Mouse (Mus musculus): ENCODE measurements at regions not wholly inside any gene's neighbourhood (a gene's known extent, or its start where the extent isn't known, plus 50 kb on each side); places are given as distances from the start of the nearest gene placed in this dataset.

- 76% methylated on average over 8 of the region's 8 CpGs for WGBS
- no peak overlapping the region for H3K4me2 ChIP-seq (replicated peaks; ENCODE audit: low read depth)
- H3K9me3 ChIP-seq (ENCODE audit: control insufficient read depth): no peaks in the 10 kb centered on the region
- no peaks in the 10 kb centered on the region for H3K27me3 ChIP-seq (replicated peaks; ENCODE audit: control insufficient read depth, insufficient read depth, low read length)
- H3K9ac ChIP-seq (ENCODE audit: low read depth, low read length): no peak overlapping the region
- no peaks in the 10 kb centered on the region for H3K36me3 ChIP-seq (ENCODE audit: control insufficient read depth, insufficient read depth)
- no peak for TF ChIP-seq CTCF (IDR thresholded peaks at IDR 0.05; ENCODE audit: low read depth)
- no peak overlapping the region for H3K27ac ChIP-seq (ENCODE audit: low read depth, low read length)
- no peak overlapping the region for H3K4me3 ChIP-seq (ENCODE audit: low read depth, low read length)
- no peaks in the 10 kb centered on the region for H3K4me1 ChIP-seq (replicated peaks; ENCODE audit: control insufficient read depth, insufficient read depth, low read length)
- no peak for ATAC-seq
Measured at GRCm38 (mm10) chr5:133708881-133709280, 390.6 kb upstream of the Castor2 start.

- H3K4me1 ChIP-seq (replicated peaks; ENCODE audit: control insufficient read depth, insufficient read depth, low read length): no peaks in the 10 kb centered on the region
- H3K27me3 ChIP-seq (replicated peaks; ENCODE audit: control insufficient read depth, insufficient read depth, low read length): no peaks in the 10 kb centered on the region
- 88% methylated on average over 2 of the region's 2 CpGs for WGBS
Measured at GRCm38 (mm10) chr5:133686206-133686605, 413.3 kb upstream of the Castor2 start.

DNA sequence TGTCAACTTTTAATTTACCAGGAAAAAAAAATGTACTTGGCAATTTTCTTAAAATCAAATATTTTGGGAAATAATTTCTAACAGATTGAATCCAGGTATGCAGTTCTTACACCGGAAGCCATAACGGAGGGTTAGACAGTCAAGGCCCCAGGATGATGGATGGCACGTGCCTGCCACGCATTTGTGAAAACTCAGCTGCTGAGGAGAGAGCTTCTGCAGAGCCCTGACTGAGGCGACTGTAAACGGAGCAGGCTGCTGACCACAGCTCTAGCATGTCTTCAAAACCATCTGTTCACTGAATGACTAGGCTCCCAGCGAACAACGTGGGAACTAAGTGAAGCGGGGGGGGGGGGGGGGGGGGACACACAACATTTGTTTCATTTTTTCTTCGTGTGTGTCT is 416.5 kb upstream of the Castor2 start:
- Histone ChIP-seq H3K9me3 (ENCODE audit: control insufficient read depth) (no peaks in the 10 kb centered on the region), H3K4me3 (ENCODE audit: low read depth, low read length) (no peak overlapping the region), H3K9ac (ENCODE audit: low read depth, low read length) (no peak overlapping the region), H3K36me3 (ENCODE audit: control insufficient read depth, insufficient read depth) (no peaks in the 10 kb centered on the region), H3K4me2 (replicated peaks; ENCODE audit: low read depth) (no peak overlapping the region), H3K4me1 (replicated peaks; ENCODE audit: control insufficient read depth, insufficient read depth, low read length) (no peaks in the 10 kb centered on the region), H3K27ac (ENCODE audit: low read depth, low read length) (no peak overlapping the region), H3K27me3 (replicated peaks; ENCODE audit: control insufficient read depth, insufficient read depth, low read length) (no peaks in the 10 kb centered on the region)
- 54% methylated on average over 10 of the region's 10 CpGs for WGBS
- no peak for TF ChIP-seq CTCF (IDR thresholded peaks at IDR 0.05; ENCODE audit: low read depth)
- ATAC-seq: no peak

More at GRCm38 (mm10) chr5:133686206-133686605, 413.3 kb upstream of the Castor2 start:
- Histone ChIP-seq H3K27ac (ENCODE audit: low read depth, low read length) (no peak overlapping the region), H3K4me3 (ENCODE audit: low read depth, low read length) (no peak overlapping the region), H3K36me3 (ENCODE audit: control insufficient read depth, insufficient read depth) (no peaks in the 10 kb centered on the region), H3K4me2 (replicated peaks; ENCODE audit: low read depth) (no peak overlapping the region), H3K9me3 (ENCODE audit: control insufficient read depth) (no peaks in the 10 kb centered on the region), H3K9ac (ENCODE audit: low read depth, low read length) (no peak overlapping the region)
- TF ChIP-seq CTCF (IDR thresholded peaks at IDR 0.05; ENCODE audit: low read depth): no peak
- no peak for ATAC-seq

DNA sequence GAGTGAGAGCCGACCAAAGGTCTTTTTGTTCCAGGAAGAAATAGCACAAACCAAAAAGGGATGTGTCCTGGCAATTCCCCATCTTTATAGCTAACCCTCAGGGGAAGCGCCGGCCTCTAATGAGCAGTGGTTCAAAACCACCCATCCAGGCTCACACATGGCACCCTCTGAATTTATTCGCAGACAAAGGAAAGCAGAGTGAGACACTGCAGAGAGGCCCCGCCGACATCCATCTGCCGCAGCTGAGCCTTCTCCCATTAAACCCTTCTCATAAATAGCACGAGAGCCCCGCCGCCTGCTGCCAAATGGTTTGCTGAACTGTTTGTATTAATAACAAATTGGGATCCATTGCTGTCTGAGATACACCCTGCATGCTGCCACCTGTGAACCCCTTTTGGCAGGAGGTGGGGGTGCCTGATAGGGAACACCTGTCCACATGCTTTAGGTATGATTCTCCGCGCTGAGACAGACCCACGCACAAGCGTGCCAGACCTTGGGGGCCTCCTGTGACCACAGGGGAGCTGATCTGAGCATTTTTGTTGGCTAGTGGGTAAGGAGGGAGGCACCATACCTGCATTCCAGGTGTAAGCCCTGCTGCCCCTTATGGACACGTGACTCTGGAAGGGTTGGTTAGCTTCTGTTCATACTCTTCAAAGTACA is 422.6 kb upstream of the Castor2 start:
- 71% methylated on average over 15 of the region's 15 CpGs for WGBS
- H3K9ac ChIP-seq (ENCODE audit: low read depth, low read length): no peak overlapping the region
- no peaks in the 10 kb centered on the region for H3K9me3 ChIP-seq (ENCODE audit: control insufficient read depth)
- no peaks in the 10 kb centered on the region for H3K27me3 ChIP-seq (replicated peaks; ENCODE audit: control insufficient read depth, insufficient read depth, low read length)
- no peak overlapping the region for H3K27ac ChIP-seq (ENCODE audit: low read depth, low read length)
- H3K36me3 ChIP-seq (ENCODE audit: control insufficient read depth, insufficient read depth): no peaks in the 10 kb centered on the region
- TF ChIP-seq CTCF (IDR thresholded peaks at IDR 0.05; ENCODE audit: low read depth): no peak
- no peak overlapping the region for H3K4me2 ChIP-seq (replicated peaks; ENCODE audit: low read depth)
- no peak for ATAC-seq
- H3K4me3 ChIP-seq (ENCODE audit: low read depth, low read length): no peak overlapping the region
- H3K4me1 ChIP-seq (replicated peaks; ENCODE audit: control insufficient read depth, insufficient read depth, low read length): no peaks in the 10 kb centered on the region

DNA sequence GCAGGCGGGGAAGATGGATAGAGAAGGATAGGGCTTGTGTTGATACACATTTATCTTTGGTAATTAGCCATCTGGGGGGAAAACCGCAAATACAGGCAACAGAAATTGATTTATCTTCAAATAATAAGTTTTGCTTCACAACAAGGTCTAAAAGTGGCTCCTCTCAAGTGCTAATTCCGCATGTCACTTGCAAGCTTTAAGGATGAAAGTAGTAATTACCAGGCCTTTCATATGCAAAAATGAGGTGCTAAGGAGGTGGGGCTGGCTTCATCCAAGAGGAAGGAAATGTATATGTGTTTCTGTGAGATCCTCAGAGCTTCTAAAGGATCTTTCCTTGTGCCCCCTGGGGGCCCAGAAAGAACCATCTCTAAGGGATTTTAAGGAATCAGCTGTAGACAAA is 423.9 kb upstream of the Castor2 start:
- Histone ChIP-seq H3K9ac (ENCODE audit: low read depth, low read length) (no peak overlapping the region), H3K4me3 (ENCODE audit: low read depth, low read length) (no peak overlapping the region), H3K4me1 (replicated peaks; ENCODE audit: control insufficient read depth, insufficient read depth, low read length) (no peaks in the 10 kb centered on the region), H3K4me2 (replicated peaks; ENCODE audit: low read depth) (no peak overlapping the region), H3K27me3 (replicated peaks; ENCODE audit: control insufficient read depth, insufficient read depth, low read length) (no peaks in the 10 kb centered on the region), H3K27ac (ENCODE audit: low read depth, low read length) (no peak overlapping the region), H3K36me3 (ENCODE audit: control insufficient read depth, insufficient read depth) (no peaks in the 10 kb centered on the region), H3K9me3 (ENCODE audit: control insufficient read depth) (no peaks in the 10 kb centered on the region)
- WGBS: 71% methylated on average over 3 of the region's 3 CpGs
- ATAC-seq: no peak
- TF ChIP-seq CTCF (IDR thresholded peaks at IDR 0.05; ENCODE audit: low read depth): no peak

GRCm38 (mm10) chr5:133666473-133666872 is 433.0 kb upstream of the Castor2 start:
- no peaks in the 10 kb centered on the region for H3K9me3 ChIP-seq (ENCODE audit: control insufficient read depth)
- no peak overlapping the region for H3K4me2 ChIP-seq (replicated peaks; ENCODE audit: low read depth)
- no peak overlapping the region for H3K9ac ChIP-seq (ENCODE audit: low read depth, low read length)
- TF ChIP-seq CTCF (IDR thresholded peaks at IDR 0.05; ENCODE audit: low read depth): peak; percentile 66
- H3K27ac ChIP-seq (ENCODE audit: low read depth, low read length): no peak overlapping the region
- no peak overlapping the region for H3K4me3 ChIP-seq (ENCODE audit: low read depth, low read length)
- ATAC-seq: no peak
- 41% methylated on average over 6 of the region's 6 CpGs for WGBS
- H3K36me3 ChIP-seq (ENCODE audit: control insufficient read depth, insufficient read depth): no peaks in the 10 kb centered on the region
- no peaks in the 10 kb centered on the region for H3K4me1 ChIP-seq (replicated peaks; ENCODE audit: control insufficient read depth, insufficient read depth, low read length)
- no peaks in the 10 kb centered on the region for H3K27me3 ChIP-seq (replicated peaks; ENCODE audit: control insufficient read depth, insufficient read depth, low read length)
